Mouse (Mus musculus) Muller cell, postnatal 12 days (primary cell): ENCODE data around the gene Dnajc28.

ENCODE experiments used
- DNase-seq: peaks from one replicate; pipeline ENCODE4 v3.0.0-alpha.2; 2015; ENCODE audit errors: inconsistent ontology term

The Dnajc28 gene

DNA sequence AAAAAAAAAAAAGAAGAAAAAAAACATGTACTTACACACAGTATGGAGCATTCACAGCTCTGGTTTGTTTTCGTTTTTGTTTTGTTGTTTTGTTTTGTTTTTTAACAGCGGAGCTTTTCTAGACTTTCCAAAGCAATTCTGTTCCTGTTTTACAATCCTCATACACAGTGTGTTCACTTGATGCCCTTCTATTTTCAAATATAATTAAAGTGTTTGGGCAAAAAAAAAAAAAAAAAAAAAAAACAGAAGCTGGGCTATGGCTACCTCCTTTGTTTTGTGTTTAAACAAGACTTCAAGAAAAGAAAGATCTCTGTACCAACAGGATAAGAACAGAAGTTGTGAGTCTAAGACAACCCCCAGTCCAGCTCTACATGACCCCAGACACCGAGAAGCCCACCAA, 30.1 kb downstream of the Dnajc28 start:
- DNase-seq = no peak

DNA sequence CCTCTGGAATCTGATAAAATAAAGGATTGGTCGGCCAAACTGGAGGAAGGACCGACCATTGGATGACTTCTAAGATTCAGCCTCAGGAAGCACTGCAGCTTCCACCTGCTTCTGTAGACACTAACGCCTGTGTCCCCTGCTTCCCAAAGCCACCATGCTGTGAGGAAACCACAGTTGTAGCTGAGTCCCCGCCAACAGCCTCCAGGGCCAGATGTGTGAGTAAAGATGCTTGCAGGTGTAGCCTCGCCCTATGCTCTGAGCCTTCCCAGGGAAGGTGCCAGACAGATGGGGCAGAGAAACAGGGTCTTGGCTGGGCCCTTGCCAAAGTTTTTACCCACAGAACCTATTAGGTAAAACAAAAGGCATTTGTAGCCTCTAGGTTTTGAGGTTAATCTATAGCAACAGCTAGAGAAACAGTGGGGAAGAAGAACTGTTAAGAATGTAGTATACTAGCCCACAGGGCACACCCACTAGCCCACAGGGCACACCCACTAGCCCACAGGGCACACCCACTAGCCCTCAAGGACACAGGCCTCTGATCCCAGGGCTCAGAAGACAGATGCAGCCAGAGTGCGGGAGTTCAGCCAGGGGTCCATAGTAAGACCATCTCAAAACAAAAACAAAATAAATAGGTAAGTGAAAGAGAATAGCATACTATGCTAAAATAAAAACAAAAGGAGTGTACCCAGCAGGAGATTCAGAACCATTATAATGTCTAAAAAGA, 30.9 kb downstream of the Dnajc28 start:
- DNase-seq = no peak

DNA sequence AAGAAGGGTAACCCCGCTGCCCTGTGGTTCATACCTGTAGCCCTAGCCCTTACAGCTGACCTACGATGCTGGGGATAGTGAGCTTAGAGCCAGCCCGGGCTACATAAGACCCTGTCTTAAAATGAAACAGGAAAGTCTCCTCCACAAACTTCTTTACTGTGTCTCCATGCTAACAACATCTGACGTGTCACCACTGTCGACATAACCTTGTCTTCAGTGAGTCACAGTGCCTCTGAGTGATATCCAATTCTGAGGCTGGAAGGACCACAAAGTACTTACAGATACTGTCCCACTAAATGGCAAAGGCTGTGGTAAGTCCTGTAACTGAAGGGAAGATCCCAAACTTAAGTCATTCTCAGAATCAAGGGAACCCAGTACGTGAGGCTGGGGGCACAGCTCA, 32.6 kb downstream of the Dnajc28 start:
- DNase-seq = no peak

DNA sequence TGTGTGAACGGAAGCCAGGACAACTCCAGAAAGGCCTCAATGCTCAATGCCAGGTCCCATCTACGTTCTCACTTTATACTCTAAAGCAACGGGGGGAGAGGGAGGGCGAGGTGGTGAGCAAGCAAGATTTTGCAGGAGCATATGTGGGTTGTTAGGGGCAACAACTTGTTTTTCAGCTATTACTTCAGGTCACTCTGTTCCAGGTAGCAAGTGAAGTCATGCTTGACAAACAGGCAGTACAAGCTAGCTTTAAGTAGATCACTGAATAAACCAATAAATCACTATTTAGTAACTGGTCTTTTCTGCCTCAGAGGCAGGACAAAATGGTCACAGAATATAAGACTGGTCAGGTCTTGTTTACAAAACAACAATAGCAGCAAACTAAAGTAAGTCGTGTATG, 33.2 kb downstream of the Dnajc28 start:
- no peak for DNase-seq

DNA sequence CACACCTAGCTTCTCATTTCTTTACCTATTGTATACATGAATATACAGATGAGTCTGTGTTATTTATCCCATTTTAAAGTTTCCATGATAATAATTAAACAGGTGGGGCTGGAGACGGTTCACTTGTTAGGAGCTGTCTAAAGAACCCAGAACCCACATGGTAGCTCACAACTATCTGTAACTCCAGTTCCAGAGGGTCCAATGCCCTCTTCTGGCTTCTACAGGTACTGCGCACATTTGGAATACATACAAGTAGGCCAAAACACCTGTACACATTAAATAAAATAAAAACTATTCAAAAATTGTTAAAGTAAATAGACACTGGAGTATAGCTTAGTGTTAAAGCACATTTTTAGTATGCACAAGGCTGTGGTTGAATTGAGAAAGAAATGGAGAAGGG, 36.5 kb downstream of the Dnajc28 start:
- no peak for DNase-seq

DNA sequence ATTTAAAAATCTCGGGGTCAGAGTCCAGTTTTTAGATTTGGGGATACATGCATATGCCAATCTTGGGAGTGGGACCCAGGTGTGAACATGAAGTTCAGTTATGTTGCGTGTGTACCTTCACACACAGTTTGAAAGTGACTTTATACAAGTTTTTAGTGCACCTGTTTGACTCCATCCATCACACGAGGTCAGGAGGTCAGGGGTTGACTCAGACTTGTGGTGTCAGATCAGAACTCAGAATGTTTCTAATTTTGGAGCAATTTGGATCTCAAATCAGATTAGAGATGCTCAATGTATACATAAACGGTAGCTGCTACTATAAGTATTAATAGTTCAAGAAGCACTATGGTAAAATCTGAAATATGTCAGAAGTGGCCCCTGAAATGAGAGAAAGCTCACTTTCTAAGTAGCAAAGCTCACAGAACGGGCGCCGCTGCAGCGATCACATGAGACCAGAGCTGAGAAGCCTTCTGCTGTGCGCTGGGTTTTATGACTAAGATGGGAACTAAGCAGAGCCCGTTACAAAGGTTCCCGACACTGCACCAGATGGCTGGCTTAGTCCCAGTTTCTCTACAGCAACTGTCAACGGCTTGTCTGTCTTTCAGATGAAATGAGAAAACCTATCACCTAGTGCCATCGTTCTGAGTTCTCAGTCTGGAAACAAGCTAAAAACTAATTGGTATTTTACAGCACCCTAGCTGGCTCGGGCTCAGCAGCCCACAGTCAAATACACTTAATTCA, 39.7 kb downstream of the Dnajc28 start:
- DNase-seq = no peak

DNA sequence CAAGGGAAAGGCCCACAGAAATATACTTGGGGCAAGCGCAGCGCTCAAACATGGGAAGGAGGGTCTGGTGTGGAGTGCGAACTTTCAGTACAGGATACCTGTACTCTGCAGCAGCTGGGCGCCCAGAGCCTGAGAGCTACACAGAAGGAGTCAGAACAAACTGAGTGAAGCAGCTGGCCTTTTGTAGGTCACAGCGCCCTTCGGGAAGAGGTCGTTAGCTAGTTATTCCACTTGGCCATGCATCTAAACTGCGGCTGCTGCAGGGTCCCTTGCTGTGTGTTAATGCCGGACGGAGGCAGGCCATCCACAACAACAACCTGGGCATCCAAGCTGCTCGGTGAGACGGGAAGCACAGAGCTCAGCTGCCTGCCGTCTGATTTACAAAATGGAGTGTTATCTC, 43.7 kb downstream of the Dnajc28 start:
- no peak for DNase-seq

DNA sequence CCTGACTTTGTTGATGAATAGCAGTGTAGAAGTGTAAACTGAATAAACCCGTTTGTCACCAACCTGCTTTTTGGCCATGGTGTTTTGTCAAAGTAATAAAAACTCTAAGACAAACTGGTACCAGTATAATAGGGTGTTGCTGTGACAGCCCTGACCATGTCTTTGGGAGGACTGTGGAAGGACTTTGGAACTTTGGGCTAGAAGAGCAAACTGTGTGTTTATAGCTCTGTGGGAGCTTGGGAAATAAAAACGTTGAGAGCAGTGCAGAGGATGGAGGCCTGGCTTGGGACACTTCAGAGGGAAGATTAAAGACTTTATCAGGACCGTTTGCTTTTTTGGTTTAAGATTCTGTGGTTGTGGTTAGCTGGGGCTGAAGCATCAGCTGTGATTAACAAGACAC, 47.7 kb downstream of the Dnajc28 start:
- no peak for DNase-seq

DNA sequence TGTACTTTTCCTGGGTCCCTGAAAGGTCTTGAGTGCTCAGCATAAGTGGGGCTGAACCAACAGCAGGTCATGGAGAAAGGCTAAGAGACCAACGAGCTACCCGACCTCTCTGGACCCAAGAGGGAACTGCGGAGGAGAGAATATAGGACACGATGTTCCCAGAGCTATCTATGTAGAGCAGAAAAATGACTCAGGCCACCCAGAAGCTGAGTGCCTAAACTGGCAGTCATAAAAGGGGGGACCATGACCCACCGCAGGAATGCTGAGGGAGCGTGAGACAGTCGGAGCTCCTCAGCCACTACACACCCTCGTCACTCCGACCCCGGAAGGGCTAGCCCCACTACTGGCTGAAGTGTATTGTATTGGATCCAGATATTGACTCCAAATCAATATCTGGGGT, 49.9 kb downstream of the Dnajc28 start:
- DNase-seq = no peak

DNA sequence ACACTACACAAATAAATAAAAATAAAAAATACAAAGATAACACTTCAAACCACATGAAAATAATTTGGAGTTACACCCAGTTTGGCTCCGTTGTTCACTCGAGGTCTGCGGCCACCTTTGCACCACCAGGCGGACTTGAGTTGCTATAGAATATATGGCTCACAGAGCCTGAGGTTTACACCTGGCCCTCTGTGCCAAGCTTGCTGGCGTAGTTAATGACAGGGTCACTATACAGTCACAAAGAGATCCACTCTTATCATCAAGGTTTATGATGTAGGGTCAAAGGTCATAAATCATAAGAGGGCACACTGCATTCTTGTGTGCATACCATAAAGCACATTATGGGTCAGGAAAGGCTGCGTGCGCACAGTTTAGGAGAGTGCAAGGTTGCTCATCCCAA, 52.8 kb downstream of the Dnajc28 start:
- no peak for DNase-seq

DNA sequence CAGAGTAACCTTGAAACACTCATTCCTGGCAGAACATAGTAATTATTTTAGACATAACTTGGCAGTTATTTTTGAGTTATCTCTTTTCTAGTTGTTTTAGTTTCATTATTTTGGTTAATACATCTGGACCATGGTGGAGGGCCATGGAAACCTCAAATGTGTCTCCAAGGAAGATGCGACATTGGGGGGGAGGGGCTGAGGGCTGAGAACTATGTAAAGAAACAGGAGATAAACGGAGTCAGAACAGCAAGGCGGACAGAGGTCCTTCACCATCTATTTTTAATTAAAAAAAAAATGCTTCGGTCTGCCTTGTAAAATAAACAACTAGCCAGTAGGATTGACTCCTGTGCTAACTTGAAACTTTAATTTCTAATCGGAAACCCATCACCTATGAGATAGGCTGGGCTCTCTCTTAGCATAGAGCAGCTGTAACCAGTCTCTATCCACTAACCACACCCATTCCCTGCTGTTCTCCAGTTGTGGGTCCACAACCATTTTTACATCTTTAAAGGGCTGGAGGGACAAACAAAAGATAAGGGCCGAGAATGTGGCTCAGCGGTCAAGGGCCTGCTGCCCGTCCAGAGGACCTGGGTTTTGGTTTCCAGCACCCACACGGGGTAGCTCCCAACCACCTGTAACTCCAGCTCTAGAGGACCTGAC, 53.4 kb downstream of the Dnajc28 start:
- DNase-seq = no peak

DNA sequence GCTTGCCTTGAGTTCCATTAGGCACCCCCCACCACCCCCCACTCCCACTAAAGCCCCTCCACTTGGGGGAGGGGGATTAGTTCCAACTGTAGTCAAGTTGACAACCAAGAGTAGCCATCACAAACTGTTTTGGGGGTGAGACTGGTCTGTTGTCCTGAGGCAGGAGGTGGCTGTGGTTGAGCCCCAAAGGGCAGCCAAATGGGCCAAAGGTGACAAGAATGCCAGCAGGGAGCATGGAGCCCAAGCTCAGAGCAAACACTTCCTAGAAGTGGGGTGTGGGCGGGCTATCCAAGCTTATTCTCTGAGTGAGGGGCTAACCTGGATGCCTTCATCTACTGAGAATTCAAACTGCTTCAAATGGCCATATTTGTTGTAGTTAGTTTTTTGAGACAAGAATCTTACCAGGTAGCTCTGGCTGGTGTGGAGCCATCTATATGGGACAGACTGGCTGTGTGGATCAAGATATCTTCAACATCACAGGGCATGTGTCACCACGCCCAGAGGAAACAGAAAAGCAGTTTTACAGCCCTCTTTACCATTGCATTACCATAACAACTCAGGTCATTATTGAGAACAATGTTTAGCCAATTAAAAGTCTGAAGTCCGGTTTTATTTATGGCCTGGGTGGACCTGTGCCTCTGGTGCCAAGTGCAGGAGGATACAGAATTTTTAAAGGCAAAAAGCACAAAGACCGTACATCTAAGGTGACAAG, 54.1 kb downstream of the Dnajc28 start:
- no peak for DNase-seq
